30 mouse cellular contexts compared by ENCODE assay signal in the genomic region with DNA sequence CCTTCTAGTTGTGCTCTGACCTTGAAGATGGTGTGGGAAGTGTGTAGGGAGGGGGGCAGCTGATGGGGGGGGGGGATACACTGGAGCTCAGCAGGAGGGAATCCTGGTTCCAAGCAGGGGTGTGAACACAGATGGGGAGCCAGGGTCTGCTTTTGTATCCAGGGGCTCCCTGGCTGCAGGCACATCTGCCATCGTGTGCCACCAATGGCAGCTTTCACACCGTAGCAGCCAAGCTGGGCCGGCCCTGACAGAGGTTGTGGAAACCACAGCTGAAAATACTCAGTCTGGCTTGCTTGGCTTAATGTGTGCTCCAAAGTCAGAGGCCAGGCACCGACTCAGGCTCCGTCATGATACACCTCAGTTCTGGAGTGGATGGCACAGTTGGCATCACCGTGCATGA. TPM values are rescaled to one million over a fixed set of nuclear protein-coding genes. Genes with fewer than 3 reads are reported as not detected.
DNase-seq lines count a peak whose midpoint lies in the region; ATAC-seq and TF ChIP-seq lines count a peak whose summit lies in the region.
"Had no signal": no experiment of that assay in that cellular context is flagged by ENCODE, and none has a peak within 500 bp of the region (broad histone marks: within the 10 kb centered on the region; RNA-seq: fewer than 3 reads in every experiment).

No protein-coding gene starts in this region.

- peak overlapping the region; percentile 77; the same call in 1 of the 2 replicates for H3K27ac ChIP-seq in hindbrain, embryonic 13.5 days
- H3K27ac ChIP-seq in hindbrain, embryonic 16.5 days (ENCODE audit: low read depth, low read length): no peak overlapping the region
- peak overlapping the region; percentile 87 for H3K27ac ChIP-seq in spleen, adult 2 months (ENCODE audit: insufficient read depth, low read length)
- H3K27ac ChIP-seq in forebrain, embryonic 13.5 days: peak overlapping the region; percentile 88
- H3K27ac ChIP-seq: embryonic facial prominence, embryonic 13.5 days; gastrocnemius, adult 2 months; heart, embryonic 15.5 days; kidney, postnatal 0 days; limb, embryonic 10.5 days; liver, embryonic 15.5 days; lung, embryonic 15.5 days had no signal

- WGBS in hindbrain, embryonic 13.5 days: 60% methylated on average over 6 of the region's 6 CpGs
- WGBS in hindbrain, embryonic 16.5 days: 53% methylated on average over 6 of the region's 6 CpGs
- 77% methylated on average over 6 of the region's 6 CpGs for WGBS in spleen, adult 2 months
- 66% methylated on average over 6 of the region's 6 CpGs for WGBS in forebrain, embryonic 13.5 days

- no peak overlapping the region for H3K4me2 ChIP-seq in hindbrain, embryonic 13.5 days
- no peak overlapping the region for H3K4me2 ChIP-seq in hindbrain, embryonic 16.5 days (ENCODE audit: low read length)
- H3K4me2 ChIP-seq in forebrain, embryonic 13.5 days: 0 out of 2 replicates have a peak overlapping the region, but pooled peaks have one; percentile 12
- H3K4me2 ChIP-seq: embryonic facial prominence, embryonic 13.5 days; heart, embryonic 15.5 days; liver, embryonic 15.5 days; lung, embryonic 15.5 days had no signal

- TF ChIP-seq POLR2A in spleen, adult 2 months (IDR thresholded peaks at IDR 0.05; ENCODE audit: low read depth, low read length): no peak

- H3K9me3 ChIP-seq in hindbrain, embryonic 13.5 days: no peaks in the 10 kb centered on the region
- no peaks in the 10 kb centered on the region for H3K9me3 ChIP-seq in hindbrain, embryonic 16.5 days (ENCODE audit: control insufficient read depth, low read length)
- H3K9me3 ChIP-seq in forebrain, embryonic 13.5 days (replicated peaks): no peaks in the 10 kb centered on the region
- H3K9me3 ChIP-seq: embryonic facial prominence, embryonic 13.5 days; heart, embryonic 15.5 days; limb, embryonic 10.5 days; liver, embryonic 15.5 days; lung, embryonic 15.5 days had no signal

- TF ChIP-seq CTCF in spleen, adult 2 months (IDR thresholded peaks at IDR 0.05; ENCODE audit: extremely low read depth, insufficient read depth, insufficient read length, insufficient replicate concordance): no peak

- no peaks in the 10 kb centered on the region for H3K27me3 ChIP-seq in hindbrain, embryonic 13.5 days
- H3K27me3 ChIP-seq in hindbrain, embryonic 16.5 days (replicated peaks; ENCODE audit: control insufficient read depth, insufficient read depth, low read length): no peaks in the 10 kb centered on the region
- no peaks in the 10 kb centered on the region for H3K27me3 ChIP-seq in spleen, adult 2 months (ENCODE audit: control insufficient read depth, insufficient read depth, low read length)
- no peaks in the 10 kb centered on the region for H3K27me3 ChIP-seq in forebrain, embryonic 13.5 days
- H3K27me3 ChIP-seq: embryonic facial prominence, embryonic 13.5 days; heart, embryonic 15.5 days; liver, embryonic 15.5 days; lung, embryonic 15.5 days had no signal

- H3K4me3 ChIP-seq in hindbrain, embryonic 13.5 days: no peak overlapping the region
- no peak overlapping the region for H3K4me3 ChIP-seq in hindbrain, embryonic 16.5 days (ENCODE audit: low read length)
- H3K4me3 ChIP-seq in spleen, adult 2 months (ENCODE audit: extremely low read depth, insufficient read depth, insufficient read length): no peak overlapping the region
- H3K4me3 ChIP-seq in forebrain, embryonic 13.5 days: no peak overlapping the region
- H3K4me3 ChIP-seq: embryonic facial prominence, embryonic 13.5 days; erythroblast, embryonic 14.5 days; gastrocnemius, adult 2 months; heart, embryonic 15.5 days; limb, embryonic 10.5 days; liver, embryonic 15.5 days; lung, embryonic 15.5 days had no signal

- H3K4me1 ChIP-seq in hindbrain, embryonic 13.5 days (replicated peaks): peaks cover 30% of the 10 kb centered on the region
- peaks cover 13% of the 10 kb centered on the region for H3K4me1 ChIP-seq in hindbrain, embryonic 16.5 days (ENCODE audit: control insufficient read depth, insufficient read depth, low read depth, low read length)
- peaks cover 70% of the 10 kb centered on the region; the same call in 1 of the 2 replicates for H3K4me1 ChIP-seq in spleen, adult 2 months (ENCODE audit: control insufficient read depth, insufficient read depth, insufficient read length)
- H3K4me1 ChIP-seq in forebrain, embryonic 13.5 days: peaks cover 55% of the 10 kb centered on the region

- H3K9ac ChIP-seq in hindbrain, embryonic 13.5 days: no peak overlapping the region
- no peak overlapping the region for H3K9ac ChIP-seq in hindbrain, embryonic 16.5 days (ENCODE audit: low read depth, low read length)
- no peak overlapping the region; the same call in 1 of the 2 replicates for H3K9ac ChIP-seq in forebrain, embryonic 13.5 days
- H3K9ac ChIP-seq: embryonic facial prominence, embryonic 13.5 days; heart, embryonic 15.5 days; liver, embryonic 15.5 days; lung, embryonic 15.5 days had no signal

- no peak for ATAC-seq in hindbrain, embryonic 13.5 days (ENCODE audit: low FRiP score)
- no peak for ATAC-seq in hindbrain, embryonic 16.5 days
- ATAC-seq in forebrain, embryonic 13.5 days: no peak
- no peak for ATAC-seq in inflammation-experienced regulatory T-cells, adult 6 months
- ATAC-seq: activated CD4-positive, CD25-positive, alpha-beta regulatory T cell, adult 4 months had no signal

- no peak for DNase-seq in spleen, adult 2 months (ENCODE audit: low read depth in 1 of 2, low spot score in 2 of 2)
- DNase-seq in spleen, postnatal 14 days (ENCODE audit: low spot score in 2 of 2): no peak
- no peak for DNase-seq in layer of hippocampus, adult 18-20 months (ENCODE audit: low spot score in 2 of 2)
- DNase-seq: adrenal gland, adult 8-10 months; cerebellum, adult 2 months; cerebellum, postnatal 36 days; embryo, embryonic 11 days; gastrocnemius, adult 2 months; heart, postnatal 36 days; kidney, adult 2 months; liver; lung, postnatal 4 days; thymus, postnatal 14 days had no signal

- peaks cover 21% of the 10 kb centered on the region for H3K36me3 ChIP-seq in hindbrain, embryonic 13.5 days
- H3K36me3 ChIP-seq in hindbrain, embryonic 16.5 days (ENCODE audit: control insufficient read depth, insufficient read depth, low read length): no peaks in the 10 kb centered on the region
- peaks cover 64% of the 10 kb centered on the region for H3K36me3 ChIP-seq in spleen, adult 2 months (ENCODE audit: control insufficient read depth, insufficient read depth, low read length)
- peaks cover 65% of the 10 kb centered on the region for H3K36me3 ChIP-seq in forebrain, embryonic 13.5 days (ENCODE audit: poor library complexity, severe bottlenecking)
- H3K36me3 ChIP-seq: heart, embryonic 15.5 days had no signal

RNA-seq across cellular contexts. Expression of a gene that starts 15.1 kb away (rescaled TPM):
- 6.0 and 6.2 TPM in 2 replicates for polyA plus RNA-seq in hindbrain, embryonic 13.5 days (2015; fragmentation: Nextera tagmentation; extraction: Ambion mirVana)
- 4.6 and 6.5 TPM in 2 replicates for polyA plus RNA-seq in hindbrain, embryonic 16.5 days (2015; fragmentation: Nextera tagmentation; extraction: Ambion mirVana)
- 94.1 and 100 TPM in 2 replicates for polyA plus RNA-seq in spleen, adult 2 months (2012; rRNA removed)
- 21.7 and 23.1 TPM in 2 replicates for polyA plus RNA-seq in forebrain, embryonic 13.5 days (2015; fragmentation: Nextera tagmentation; extraction: Ambion mirVana)
- total RNA-seq in layer of hippocampus, adult 18-20 months (2021): 1 to 10 TPM; 3.1 to 3.8 TPM
- polyA plus RNA-seq in inflammation-experienced regulatory T-cells, adult 6 months (2017; shearing (Covaris generic)): 100 to 1,000 TPM in 2 of 3 experiments, 10 to 100 TPM in 1; 94.8 to 135 (median 102) TPM

RNA-seq across cellular contexts. Expression of a gene that starts 25.8 kb away (rescaled TPM):
- not detected in 2 replicates for polyA plus RNA-seq in hindbrain, embryonic 13.5 days (2015; fragmentation: Nextera tagmentation; extraction: Ambion mirVana)
- not detected in 2 replicates for polyA plus RNA-seq in hindbrain, embryonic 16.5 days (2015; fragmentation: Nextera tagmentation; extraction: Ambion mirVana)
- not detected in 2 replicates for polyA plus RNA-seq in spleen, adult 2 months (2012; rRNA removed)
- polyA plus RNA-seq in forebrain, embryonic 13.5 days (2015; fragmentation: Nextera tagmentation; extraction: Ambion mirVana): not detected in 2 replicates
- not detected for total RNA-seq in layer of hippocampus, adult 18-20 months (2021)
- 1 to 10 TPM in 2 of 3 experiments, not detected in 1; 1.6 to 2.8 TPM for polyA plus RNA-seq in inflammation-experienced regulatory T-cells, adult 6 months (2017; shearing (Covaris generic))
- total RNA-seq: gastrocnemius, adult 2 months; heart, postnatal 36 days; layer of hippocampus, postnatal 10 days had no signal
- polyA plus RNA-seq: cerebellum, adult 2 months; embryonic facial prominence, embryonic 13.5 days; erythroblast, embryonic 14.5 days; frontal cortex, adult 2 months; heart, embryonic 15.5 days; intestine, embryonic 14.5 days; kidney, adult 2 months; kidney, postnatal 0 days; limb, embryonic 10.5 days; liver, embryonic 15.5 days; lung, embryonic 15.5 days; neural tube, embryonic 11.5 days; testis, adult 2 months had no signal

RNA-seq across cellular contexts. Expression of a gene that starts 32.1 kb away (rescaled TPM):
- polyA plus RNA-seq in hindbrain, embryonic 13.5 days (2015; fragmentation: Nextera tagmentation; extraction: Ambion mirVana): not detected in 2 replicates
- not detected in 2 replicates for polyA plus RNA-seq in hindbrain, embryonic 16.5 days (2015; fragmentation: Nextera tagmentation; extraction: Ambion mirVana)
- polyA plus RNA-seq in spleen, adult 2 months (2012; rRNA removed): not detected in 2 replicates
- polyA plus RNA-seq in forebrain, embryonic 13.5 days (2015; fragmentation: Nextera tagmentation; extraction: Ambion mirVana): not detected in 2 replicates
- total RNA-seq in layer of hippocampus, adult 18-20 months (2021): not detected
- polyA plus RNA-seq in inflammation-experienced regulatory T-cells, adult 6 months (2017; shearing (Covaris generic)): 1 to 10 TPM in 1 of 3 experiments, under 1 TPM in 1, not detected in 1; 0.90 to 1.6 TPM
- total RNA-seq: gastrocnemius, adult 2 months; layer of hippocampus, postnatal 10 days had no signal
- polyA plus RNA-seq: cerebellum, adult 2 months; embryonic facial prominence, embryonic 13.5 days; erythroblast, embryonic 14.5 days; frontal cortex, adult 2 months; heart, embryonic 15.5 days; intestine, embryonic 14.5 days; kidney, postnatal 0 days; limb, embryonic 10.5 days; liver, embryonic 15.5 days; lung, embryonic 15.5 days; neural tube, embryonic 11.5 days; testis, adult 2 months had no signal

RNA-seq across cellular contexts. Expression of a gene that starts 43.7 kb away (rescaled TPM):
- polyA plus RNA-seq in hindbrain, embryonic 13.5 days (2015; fragmentation: Nextera tagmentation; extraction: Ambion mirVana): not detected in 2 replicates
- polyA plus RNA-seq in hindbrain, embryonic 16.5 days (2015; fragmentation: Nextera tagmentation; extraction: Ambion mirVana): not detected in 2 replicates
- 0.43 and 0.53 TPM in 2 replicates for polyA plus RNA-seq in spleen, adult 2 months (2012; rRNA removed)
- polyA plus RNA-seq in forebrain, embryonic 13.5 days (2015; fragmentation: Nextera tagmentation; extraction: Ambion mirVana): not detected in 2 replicates
- total RNA-seq in layer of hippocampus, adult 18-20 months (2021): not detected
- not detected for polyA plus RNA-seq in inflammation-experienced regulatory T-cells, adult 6 months (2017; shearing (Covaris generic))
- total RNA-seq: layer of hippocampus, postnatal 10 days had no signal
- polyA plus RNA-seq: activated CD4-positive, CD25-positive, alpha-beta regulatory T cell, adult 4 months; cerebellum, adult 2 months; embryonic facial prominence, embryonic 13.5 days; erythroblast, embryonic 14.5 days; heart, embryonic 15.5 days; intestine, embryonic 14.5 days; kidney, postnatal 0 days; limb, embryonic 10.5 days; lung, embryonic 15.5 days; neural tube, embryonic 11.5 days; testis, adult 2 months had no signal
